Mouse (Mus musculus): Measurements from ENCODE around the gene Dnajc11. TPM values are rescaled to one million over a fixed set of nuclear protein-coding genes. Genes with fewer than 3 reads are reported as not detected.

The Dnajc11 gene
- 23.0 and 24.9 TPM in 2 replicates for polyA plus RNA-seq (2015; fragmentation: Nextera tagmentation; extraction: Ambion mirVana)

GRCm38 (mm10) chr4:151933505-151934214, at the start of gene Dnajc11:
Dnajc11 (plus strand) TSS chr4:151933691.
- under 1% methylated on average over 52 of the region's 83 CpGs for WGBS
- peak; percentile 99 for TF ChIP-seq CTCF (IDR thresholded peaks at IDR 0.05)
- no peak for TF ChIP-seq EP300 (IDR thresholded peaks at IDR 0.05)
- ATAC-seq (peak; percentile 95), DNase-seq (ENCODE audit: low spot score) (peak; percentile 95)
- H3K9ac ChIP-seq (replicated peaks; ENCODE audit: low read depth), result peak within 1 kb of the TSS; percentile 92
- H3K36me3 ChIP-seq (ENCODE audit: insufficient read depth, low read length), result no peaks in the 10 kb centered on the region
- peaks cover 12% of the 10 kb centered on the region for H3K4me1 ChIP-seq (ENCODE audit: insufficient read depth, low read depth, low read length)
- H3K27ac ChIP-seq (ENCODE audit: low read length), result peak within 1 kb of the TSS; percentile 32; the same call in 1 of the 2 replicates
- peak within 1 kb of the TSS; percentile 92 for H3K4me3 ChIP-seq (ENCODE audit: low read depth, low read length)
- no peaks in the 10 kb centered on the region for H3K9me3 ChIP-seq (ENCODE audit: low read length)
- peak within 1 kb of the TSS; percentile 97 for H3K4me2 ChIP-seq (replicated peaks; ENCODE audit: low read depth, low read length)
- H3K27me3 ChIP-seq (replicated peaks; ENCODE audit: insufficient read depth, low read length), result no peaks in the 10 kb centered on the region

GRCm38 (mm10) chr4:151893241-151893640, 40.2 kb upstream of the Dnajc11 start:
- H3K9me3 ChIP-seq (ENCODE audit: low read length), result no peaks in the 10 kb centered on the region
- H3K27ac ChIP-seq (ENCODE audit: low read length), result no peak overlapping the region
- H3K4me1 ChIP-seq (ENCODE audit: insufficient read depth, low read depth, low read length), result no peaks in the 10 kb centered on the region
- DNase-seq (ENCODE audit: low spot score), result no peak
- H3K9ac ChIP-seq (replicated peaks; ENCODE audit: low read depth), result no peak overlapping the region
- no peak overlapping the region for H3K4me2 ChIP-seq (replicated peaks; ENCODE audit: low read depth, low read length)
- no peak overlapping the region for H3K4me3 ChIP-seq (ENCODE audit: low read depth, low read length)
- no peaks in the 10 kb centered on the region for H3K27me3 ChIP-seq (replicated peaks; ENCODE audit: insufficient read depth, low read length)
- ATAC-seq, result no peak
- no peaks in the 10 kb centered on the region for H3K36me3 ChIP-seq (ENCODE audit: insufficient read depth, low read length)
- TF ChIP-seq EP300 (IDR thresholded peaks at IDR 0.05) (no peak), CTCF (IDR thresholded peaks at IDR 0.05) (peak; percentile 46)
- WGBS, result 60% methylated on average over 6 of the region's 6 CpGs

- ATAC-seq (no peak), DNase-seq (ENCODE audit: low spot score) (no peak)
- no peaks in the 10 kb centered on the region for H3K4me1 ChIP-seq (ENCODE audit: insufficient read depth, low read depth, low read length)
- no peak overlapping the region for H3K9ac ChIP-seq (replicated peaks; ENCODE audit: low read depth)
- H3K4me2 ChIP-seq (replicated peaks; ENCODE audit: low read depth, low read length), result no peak overlapping the region
- no peak overlapping the region for H3K4me3 ChIP-seq (ENCODE audit: low read depth, low read length)
- no peak for TF ChIP-seq EP300 (IDR thresholded peaks at IDR 0.05)
- no peak for TF ChIP-seq CTCF (IDR thresholded peaks at IDR 0.05)
- no peaks in the 10 kb centered on the region for H3K27me3 ChIP-seq (replicated peaks; ENCODE audit: insufficient read depth, low read length)
- no peaks in the 10 kb centered on the region for H3K9me3 ChIP-seq (ENCODE audit: low read length)
- H3K36me3 ChIP-seq (ENCODE audit: insufficient read depth, low read length), result no peaks in the 10 kb centered on the region
- 91% methylated on average over 12 of the region's 12 CpGs for WGBS
- H3K27ac ChIP-seq (ENCODE audit: low read length), result no peak overlapping the region
These were observed 38.6 kb upstream of the Dnajc11 start for GRCm38 (mm10) chr4:151894926-151895325.

- Histone ChIP-seq H3K27me3 (replicated peaks; ENCODE audit: insufficient read depth, low read length) (no peaks in the 10 kb centered on the region), H3K27ac (ENCODE audit: low read length) (no peak overlapping the region), H3K36me3 (ENCODE audit: insufficient read depth, low read length) (no peaks in the 10 kb centered on the region), H3K4me1 (ENCODE audit: insufficient read depth, low read depth, low read length) (no peaks in the 10 kb centered on the region), H3K9me3 (ENCODE audit: low read length) (no peaks in the 10 kb centered on the region), H3K9ac (replicated peaks; ENCODE audit: low read depth) (no peak overlapping the region), H3K4me2 (replicated peaks; ENCODE audit: low read depth, low read length) (no peak overlapping the region), H3K4me3 (ENCODE audit: low read depth, low read length) (no peak overlapping the region)
- 85% methylated on average over 7 of the region's 7 CpGs for WGBS
- DNase-seq (ENCODE audit: low spot score), result no peak
- ATAC-seq, result no peak
- TF ChIP-seq CTCF (IDR thresholded peaks at IDR 0.05) (no peak), EP300 (IDR thresholded peaks at IDR 0.05) (no peak)
These were observed 37.9 kb upstream of the Dnajc11 start for GRCm38 (mm10) chr4:151895624-151896023.

GRCm38 (mm10) chr4:151897069-151897617, 36.3 kb upstream of the Dnajc11 start:
- WGBS, result 75% methylated on average over 9 of the region's 9 CpGs
- H3K36me3 ChIP-seq (ENCODE audit: insufficient read depth, low read length), result no peaks in the 10 kb centered on the region

GRCm38 (mm10) chr4:151898600-151899245, 34.8 kb upstream of the Dnajc11 start:
- DNase-seq (ENCODE audit: low spot score) (peak; percentile 40), ATAC-seq (peak; percentile 16; the same call in 1 of the 2 replicates)
- no peaks in the 10 kb centered on the region for H3K36me3 ChIP-seq (ENCODE audit: insufficient read depth, low read length)
- H3K4me1 ChIP-seq (ENCODE audit: insufficient read depth, low read depth, low read length), result peaks cover 12% of the 10 kb centered on the region
- H3K27ac ChIP-seq (ENCODE audit: low read length), result no peak overlapping the region
- WGBS, result 46% methylated on average over 13 of the region's 13 CpGs
- H3K27me3 ChIP-seq (replicated peaks; ENCODE audit: insufficient read depth, low read length), result no peaks in the 10 kb centered on the region
- H3K9me3 ChIP-seq (ENCODE audit: low read length), result no peaks in the 10 kb centered on the region
- no peak overlapping the region for H3K4me3 ChIP-seq (ENCODE audit: low read depth, low read length)
- TF ChIP-seq CTCF (IDR thresholded peaks at IDR 0.05), result no peak
- TF ChIP-seq EP300 (IDR thresholded peaks at IDR 0.05), result peak; percentile 30; the same call in 1 of the 2 replicates
- H3K9ac ChIP-seq (replicated peaks; ENCODE audit: low read depth), result no peak overlapping the region
- H3K4me2 ChIP-seq (replicated peaks; ENCODE audit: low read depth, low read length), result no peak overlapping the region

More at GRCm38 (mm10) chr4:151897069-151897617, 36.3 kb upstream of the Dnajc11 start:
- Histone ChIP-seq H3K4me3 (ENCODE audit: low read depth, low read length) (no peak overlapping the region), H3K9me3 (ENCODE audit: low read length) (no peaks in the 10 kb centered on the region), H3K4me1 (ENCODE audit: insufficient read depth, low read depth, low read length) (no peaks in the 10 kb centered on the region; the same call in 1 of the 2 replicates), H3K9ac (replicated peaks; ENCODE audit: low read depth) (no peak overlapping the region), H3K4me2 (replicated peaks; ENCODE audit: low read depth, low read length) (no peak overlapping the region), H3K27me3 (replicated peaks; ENCODE audit: insufficient read depth, low read length) (no peaks in the 10 kb centered on the region), H3K27ac (ENCODE audit: low read length) (no peak overlapping the region)
- DNase-seq (ENCODE audit: low spot score) (no peak), ATAC-seq (no peak)
- TF ChIP-seq CTCF (IDR thresholded peaks at IDR 0.05), result peak; percentile 15
- TF ChIP-seq EP300 (IDR thresholded peaks at IDR 0.05), result no peak

Measured in lung, postnatal 0 days (tissue).